Mouse (Mus musculus) heart, embryonic 15.5 days (tissue): ENCODE results near the gene Tmem139. TPM values are rescaled to one million over a fixed set of nuclear protein-coding genes. Genes with fewer than 3 reads are reported as not detected.

Experiments
- ATAC-seq: fragments of 200-750 bp; cut with Nextera tagmentation; replicated peaks from 2 replicates; pipeline ENCODE4 v1.8.0; 2017; ENCODE audit warnings: low read depth, moderate TSS enrichment; ENCODE audit not compliant: insufficient number of reproducible peaks, insufficient read depth, low FRiP score
- H3K27ac ChIP-seq: fragments of 300-500 bp; sonication (generic); 2 replicates; pipeline ENCODE4 v1.5.1; 2015; ENCODE audit warnings: mild to moderate bottlenecking, inconsistent platforms
- H3K27me3 ChIP-seq: fragments of 300-500 bp; sonication (generic); 2 replicates; pipeline ENCODE4 v1.6.1; 2015; ENCODE audit warnings: inconsistent platforms
- H3K36me3 ChIP-seq: fragments of 300-500 bp; sonication (generic); 2 replicates; pipeline ENCODE4 v1.6.1; 2015; ENCODE audit warnings: mild to moderate bottlenecking, inconsistent platforms
- H3K4me1 ChIP-seq: fragments of 300-500 bp; sonication (generic); replicated peaks from 2 replicates; pipeline ENCODE4 v1.6.1; 2015; ENCODE audit warnings: inconsistent platforms
- H3K4me2 ChIP-seq: fragments of 300-500 bp; sonication (generic); 2 replicates; pipeline ENCODE4 v1.6.1; 2015; ENCODE audit warnings: inconsistent platforms, mild to moderate bottlenecking, moderate library complexity
- H3K4me3 ChIP-seq: fragments of 300-500 bp; sonication (generic); 2 replicates; pipeline ENCODE4 v1.5.1; 2015; ENCODE audit warnings: mild to moderate bottlenecking, inconsistent platforms
- H3K9ac ChIP-seq: fragments of 300-500 bp; sonication (generic); 2 replicates; pipeline ENCODE4 v1.6.1; 2015; ENCODE audit warnings: mild to moderate bottlenecking, inconsistent platforms
- H3K9me3 ChIP-seq: fragments of 300-500 bp; sonication (generic); replicated peaks from 2 replicates; pipeline ENCODE4 v1.6.1; 2016; ENCODE audit warnings: inconsistent platforms
- WGBS: fragments of 180-500 bp; shearing (Covaris S2); methylation state at CpG from one replicate; pipeline ENCODE4 v1.1.7; 2015; ENCODE audit warnings: mixed read lengths; 5-methylcytosine and 5-hydroxymethylcytosine counted together
- polyA plus RNA-seq: library from polyadenylated mRNA; unstranded; fragments of >200 nt; fragmentation: Nextera tagmentation; extraction: Ambion mirVana; gene quantifications from 2 replicates; pipeline ENCODE4 v1.2.1, GENCODE M21; 2015

The Tmem139 gene
- polyA plus RNA-seq, 1 experiment from 2014 or later = 0.31 TPM

- Histone ChIP-seq H3K36me3 (no peaks in the 10 kb centered on the region), H3K27ac (no peak overlapping the region), H3K9me3 (no peaks in the 10 kb centered on the region), H3K4me2 (no peak overlapping the region), H3K4me3 (no peak overlapping the region), H3K9ac (no peak overlapping the region), H3K4me1 (peaks cover 9% of the 10 kb centered on the region; the same call in 1 of the 2 replicates), H3K27me3 (peaks cover 8% of the 10 kb centered on the region)
- ATAC-seq = no peak
- 14% methylated on average over 8 of the region's 8 CpGs for WGBS
Observed at GRCm38 (mm10) chr6:42247173-42247572, 14.6 kb upstream of the Tmem139 start.

DNA sequence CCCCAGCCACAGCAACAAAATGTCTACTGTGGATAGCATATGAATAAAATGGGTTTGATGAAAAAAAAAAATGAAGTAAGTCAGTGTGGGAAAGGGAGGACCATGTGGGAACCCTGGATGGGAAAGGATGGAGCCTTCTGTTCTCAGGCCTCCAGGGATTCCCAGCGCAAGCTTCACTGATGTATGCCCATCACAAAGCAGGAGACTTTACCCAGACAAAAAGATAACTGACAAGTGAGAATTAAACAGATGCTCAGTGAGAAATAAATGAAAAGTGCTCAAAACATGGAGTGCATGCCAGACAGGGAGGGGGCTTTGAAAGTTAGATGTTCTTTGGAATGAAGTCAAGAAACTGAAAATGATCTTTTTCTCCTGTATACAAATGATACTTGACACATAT is 13.8 kb upstream of the Tmem139 start:
- no peak overlapping the region for H3K9ac ChIP-seq
- no peaks in the 10 kb centered on the region for H3K36me3 ChIP-seq
- ATAC-seq = no peak
- WGBS = 85% methylated on average over 1 of the region's 1 CpGs
- H3K4me1 ChIP-seq = peaks cover 9% of the 10 kb centered on the region; the same call in 1 of the 2 replicates
- H3K4me2 ChIP-seq = no peak overlapping the region
- H3K9me3 ChIP-seq = no peaks in the 10 kb centered on the region
- peaks cover 8% of the 10 kb centered on the region for H3K27me3 ChIP-seq
- H3K27ac ChIP-seq = no peak overlapping the region
- H3K4me3 ChIP-seq = no peak overlapping the region

DNA sequence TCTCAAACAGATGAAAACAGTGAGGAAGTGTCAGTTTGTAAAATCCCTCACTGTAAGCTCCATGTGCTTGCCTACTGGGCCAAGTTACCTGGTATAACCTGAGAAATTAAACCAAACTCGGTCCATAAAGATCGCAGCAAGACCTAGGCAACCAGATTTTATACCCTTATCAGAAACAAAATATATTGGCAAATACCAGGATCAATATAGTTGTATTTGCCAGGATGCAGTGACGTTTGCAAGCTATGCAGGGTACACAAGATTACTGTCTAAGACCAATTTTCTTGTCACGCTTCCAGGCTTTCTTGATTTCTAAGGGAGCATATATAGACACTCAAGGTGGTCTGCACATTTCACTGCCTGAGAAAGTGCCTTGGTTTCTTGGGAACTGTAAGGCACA is 10.0 kb upstream of the Tmem139 start:
- Histone ChIP-seq H3K4me1 (no peaks in the 10 kb centered on the region), H3K9me3 (no peaks in the 10 kb centered on the region), H3K4me3 (no peak overlapping the region), H3K9ac (no peak overlapping the region), H3K36me3 (no peaks in the 10 kb centered on the region), H3K27ac (no peak overlapping the region), H3K4me2 (no peak overlapping the region), H3K27me3 (peaks cover 6% of the 10 kb centered on the region)
- 77% methylated on average over 4 of the region's 4 CpGs for WGBS
- no peak for ATAC-seq

DNA sequence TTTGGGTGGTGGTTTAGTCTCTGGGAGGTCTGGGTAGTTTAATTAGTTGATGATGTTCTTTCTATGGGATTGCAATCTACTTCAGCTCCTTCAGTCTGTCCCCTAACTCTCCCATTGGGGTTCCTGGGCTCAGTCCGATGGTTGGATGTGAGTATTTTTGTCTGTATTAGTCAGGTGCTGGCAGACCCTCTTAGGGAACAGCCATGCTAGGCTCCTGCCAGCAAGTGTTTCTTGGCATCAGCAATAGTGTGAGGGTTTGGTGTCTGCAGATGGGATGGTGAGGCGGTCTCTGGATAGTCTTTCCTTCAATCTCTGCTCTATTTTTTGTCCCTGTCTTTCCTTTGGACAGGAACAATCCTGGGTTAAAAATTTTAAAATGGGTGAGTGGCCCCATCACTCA is 8.7 kb upstream of the Tmem139 start:
- ATAC-seq = no peak
- Histone ChIP-seq H3K27ac (no peak overlapping the region), H3K4me3 (no peak overlapping the region), H3K36me3 (no peaks in the 10 kb centered on the region), H3K4me1 (0 out of 2 replicates have a peak, but pooled peaks cover 2% of the 10 kb centered on the region), H3K9ac (no peak overlapping the region), H3K4me2 (no peak overlapping the region), H3K9me3 (no peaks in the 10 kb centered on the region), H3K27me3 (no peaks in the 10 kb centered on the region)
- 65% methylated on average over 2 of the region's 2 CpGs for WGBS

- Histone ChIP-seq H3K4me3 (no peak overlapping the region), H3K4me2 (0 out of 2 replicates have a peak overlapping the region, but pooled peaks have one; percentile 25), H3K36me3 (no peaks in the 10 kb centered on the region), H3K9me3 (no peaks in the 10 kb centered on the region), H3K9ac (no peak overlapping the region), H3K27me3 (no peaks in the 10 kb centered on the region), H3K4me1 (0 out of 2 replicates have a peak, but pooled peaks cover 2% of the 10 kb centered on the region), H3K27ac (no peak overlapping the region)
- ATAC-seq = no peak
- 19% methylated on average over 11 of the region's 11 CpGs for WGBS
Observed at GRCm38 (mm10) chr6:42257303-42257863, 4.4 kb upstream of the Tmem139 start.

DNA sequence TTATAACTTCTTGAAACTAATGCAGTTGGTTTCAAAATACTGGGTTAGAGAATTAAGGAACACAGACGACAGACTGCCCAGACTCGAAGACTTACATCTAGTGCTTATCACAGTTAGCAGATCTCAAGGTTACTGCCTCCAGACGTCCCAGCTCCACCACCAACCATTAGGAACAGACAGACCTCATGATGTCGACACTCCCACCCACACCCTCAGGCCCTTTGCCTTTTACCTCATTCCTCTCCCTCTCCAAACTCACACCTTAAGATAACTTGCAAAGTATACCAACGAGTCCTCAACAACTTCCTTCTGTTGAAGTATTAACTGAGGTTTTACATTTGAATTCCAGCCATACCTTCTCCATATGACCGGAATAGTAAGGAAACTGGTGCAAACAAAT is 1.3 kb upstream of the Tmem139 start:
- ATAC-seq = no peak
- Histone ChIP-seq H3K9me3 (no peaks in the 10 kb centered on the region), H3K4me2 (no peak overlapping the region), H3K9ac (no peak overlapping the region), H3K4me1 (peaks cover 6% of the 10 kb centered on the region; the same call in 1 of the 2 replicates), H3K27me3 (no peaks in the 10 kb centered on the region), H3K4me3 (no peak overlapping the region), H3K36me3 (no peaks in the 10 kb centered on the region), H3K27ac (no peak overlapping the region)
- 45% methylated on average over 6 of the region's 6 CpGs for WGBS

DNA sequence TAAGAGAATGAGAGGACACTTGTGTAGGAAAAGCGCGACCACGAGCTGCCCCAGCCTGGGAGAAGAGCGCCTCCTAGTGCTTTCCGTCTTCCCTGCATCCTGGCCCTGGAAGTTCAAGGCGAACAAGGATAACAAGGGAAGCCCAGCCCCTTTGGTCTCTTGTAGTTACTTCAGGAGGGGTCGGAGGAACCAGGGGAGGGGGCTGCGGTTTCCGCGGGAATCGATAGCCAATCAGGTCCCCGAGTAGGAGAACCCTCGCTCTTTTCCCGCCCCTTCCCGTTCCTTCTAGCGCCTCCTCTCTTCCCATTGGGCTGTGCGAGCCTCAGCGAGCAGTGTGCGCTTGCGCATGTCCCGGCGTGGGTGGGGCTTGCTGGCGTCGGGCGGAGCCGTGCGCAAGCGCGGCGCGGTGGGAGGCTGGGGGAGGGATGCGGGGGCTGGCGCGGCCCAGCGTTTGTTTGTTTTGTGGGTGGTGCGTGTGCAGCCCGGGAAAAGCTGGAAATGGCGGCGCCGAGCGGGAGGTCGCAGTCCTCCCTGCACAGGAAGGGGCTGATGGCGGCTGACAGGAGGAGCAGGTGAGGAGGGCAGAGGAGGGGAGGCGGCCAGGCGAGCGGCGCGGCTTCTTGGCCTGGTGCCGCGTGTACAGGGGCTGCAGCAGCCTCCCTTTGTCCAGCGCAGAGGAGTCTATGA is 3.0 kb downstream of the Tmem139 start, which contains the start of gene Casp2:
Gene Casp2, plus strand, starts transcription at position 360 of the 687 bp plus-strand sequence.
- H3K9ac ChIP-seq = peak within 1 kb of the TSS; percentile 94
- H3K36me3 ChIP-seq = peaks cover 24% of the 10 kb centered on the region
- H3K4me2 ChIP-seq = peak within 1 kb of the TSS; percentile 81
- ATAC-seq = peak; percentile 100
- no peaks in the 10 kb centered on the region for H3K27me3 ChIP-seq
- WGBS = under 1% methylated on average over 51 of the region's 51 CpGs
- peaks cover 13% of the 10 kb centered on the region for H3K4me1 ChIP-seq
- H3K4me3 ChIP-seq = peak within 1 kb of the TSS; percentile 87
- peak within 1 kb of the TSS; percentile 93 for H3K27ac ChIP-seq
- no peaks in the 10 kb centered on the region for H3K9me3 ChIP-seq

GRCm38 (mm10) chr6:42265391-42266330 is 3.9 kb downstream of the Tmem139 start:
- Histone ChIP-seq H3K9ac (peak overlapping the region; percentile 94), H3K4me2 (peak overlapping the region; percentile 81), H3K4me1 (peaks cover 13% of the 10 kb centered on the region), H3K4me3 (peak overlapping the region; percentile 87), H3K9me3 (no peaks in the 10 kb centered on the region), H3K27me3 (no peaks in the 10 kb centered on the region), H3K27ac (peak overlapping the region; percentile 93), H3K36me3 (peaks cover 29% of the 10 kb centered on the region)
- no peak for ATAC-seq
- WGBS = under 1% methylated on average over 21 of the region's 21 CpGs

GRCm38 (mm10) chr6:42270817-42271216 is 9.0 kb downstream of the Tmem139 start:
- Histone ChIP-seq H3K4me3 (no peak overlapping the region), H3K4me1 (peaks cover 11% of the 10 kb centered on the region), H3K27ac (peak overlapping the region; percentile 27; the same call in 1 of the 2 replicates), H3K27me3 (no peaks in the 10 kb centered on the region), H3K9ac (no peak overlapping the region), H3K4me2 (no peak overlapping the region), H3K36me3 (peaks cover 65% of the 10 kb centered on the region), H3K9me3 (no peaks in the 10 kb centered on the region)
- ATAC-seq = no peak

DNA sequence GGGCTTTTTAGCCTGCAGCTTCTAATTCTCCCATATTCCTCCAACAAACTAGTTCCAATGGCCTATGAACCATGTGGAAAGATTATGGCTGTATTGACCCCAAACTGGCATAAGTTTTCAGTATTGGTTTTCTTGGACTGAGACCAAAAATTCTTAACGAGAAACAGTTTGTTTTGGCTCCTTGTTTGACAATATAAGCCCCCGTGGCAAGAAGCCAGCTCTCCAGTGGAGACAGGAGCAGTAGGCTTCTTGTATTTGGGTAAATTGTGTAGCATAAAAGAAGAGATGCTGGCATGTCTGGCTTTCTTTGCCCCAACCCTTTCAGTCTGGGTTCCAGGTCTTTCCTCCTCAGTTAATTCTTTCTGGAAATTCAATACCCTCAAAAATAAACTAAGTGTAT is 14.4 kb downstream of the Tmem139 start:
- Histone ChIP-seq H3K27ac (no peak overlapping the region), H3K4me3 (no peak overlapping the region), H3K4me1 (no peaks in the 10 kb centered on the region; the same call in 1 of the 2 replicates), H3K9me3 (no peaks in the 10 kb centered on the region), H3K36me3 (peaks cover 81% of the 10 kb centered on the region), H3K9ac (no peak overlapping the region), H3K4me2 (no peak overlapping the region), H3K27me3 (no peaks in the 10 kb centered on the region)
- no peak for ATAC-seq
- WGBS = 54% methylated on average over 2 of the region's 2 CpGs

- 44% methylated on average over 5 of the region's 5 CpGs for WGBS
- no peak overlapping the region for H3K4me3 ChIP-seq
- no peaks in the 10 kb centered on the region for H3K9me3 ChIP-seq
- peaks cover 14% of the 10 kb centered on the region for H3K4me1 ChIP-seq
- H3K36me3 ChIP-seq = peaks cover 41% of the 10 kb centered on the region
- no peaks in the 10 kb centered on the region for H3K27me3 ChIP-seq
- H3K9ac ChIP-seq = no peak overlapping the region
- peak overlapping the region; percentile 12 for H3K27ac ChIP-seq
- peak; percentile 50; the same call in 1 of the 2 replicates for ATAC-seq
- no peak overlapping the region for H3K4me2 ChIP-seq
Observed at GRCm38 (mm10) chr6:42282865-42283528, 21.2 kb downstream of the Tmem139 start.
